Comparison of ENCODE assay signal across 34 mouse cellular contexts in the genomic region with DNA sequence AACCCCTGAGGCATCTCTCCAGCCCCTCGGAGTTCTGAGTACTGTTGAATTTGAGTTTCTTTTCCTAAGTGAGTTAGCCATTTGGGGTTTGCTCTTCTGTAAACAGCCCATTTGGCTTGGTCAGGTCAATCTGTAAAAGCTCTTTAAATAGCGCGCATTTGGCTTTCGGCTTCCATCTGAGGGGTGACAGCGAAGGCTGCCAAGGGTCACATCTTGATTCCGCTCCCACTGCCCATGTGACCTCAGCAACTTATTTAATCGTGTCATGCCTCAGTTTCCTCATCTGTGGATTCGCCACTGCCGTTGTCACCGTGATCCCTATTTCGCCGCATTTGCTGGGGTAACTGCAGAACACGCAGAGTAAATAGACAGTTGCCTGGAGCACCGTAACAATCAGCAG. TPM values are rescaled to one million over a fixed set of nuclear protein-coding genes. Genes with fewer than 3 reads are reported as not detected.
A peak's percentile ranks its signal among the peaks of the same experiment; 100 is the strongest.
DNase-seq lines count a peak whose midpoint lies in the region; ATAC-seq and TF ChIP-seq lines count a peak whose summit lies in the region.
"Had no signal": no experiment of that assay in that cellular context is flagged by ENCODE, and none has a peak within 500 bp of the region (broad histone marks: within the 10 kb centered on the region; RNA-seq: fewer than 3 reads in every experiment).

No protein-coding gene starts in this region.

- H3K9me3 ChIP-seq in kidney, embryonic 14.5 days (ENCODE audit: control insufficient read depth, low read length): no peaks in the 10 kb centered on the region
- no peaks in the 10 kb centered on the region for H3K9me3 ChIP-seq in stomach, embryonic 16.5 days (replicated peaks; ENCODE audit: control insufficient read depth, low read length)
- H3K9me3 ChIP-seq: heart, embryonic 10.5 days; heart, embryonic 15.5 days; limb, embryonic 13.5 days; liver, embryonic 13.5 days; neural tube, embryonic 15.5 days had no signal

- H3K4me1 ChIP-seq in kidney, adult 2 months (ENCODE audit: control insufficient read depth, insufficient read depth, low read length): no peaks in the 10 kb centered on the region
- no peaks in the 10 kb centered on the region for H3K4me1 ChIP-seq in kidney, embryonic 14.5 days (ENCODE audit: control insufficient read depth, insufficient read depth, low read length)
- H3K4me1 ChIP-seq in stomach, embryonic 16.5 days (ENCODE audit: control insufficient read depth, insufficient read depth, low read length): peaks cover 12% of the 10 kb centered on the region
- H3K4me1 ChIP-seq: liver, embryonic 13.5 days; neural tube, embryonic 15.5 days had no signal

- peak overlapping the region; percentile 6; the same call in 1 of the 2 replicates for H3K4me3 ChIP-seq in gastrocnemius, adult 2 months
- H3K4me3 ChIP-seq in kidney, adult 2 months (ENCODE audit: insufficient read depth, low read depth, low read length): no peak overlapping the region
- H3K4me3 ChIP-seq in kidney, embryonic 14.5 days (ENCODE audit: low read length): no peak overlapping the region
- H3K4me3 ChIP-seq in stomach, embryonic 16.5 days (replicated peaks; ENCODE audit: low read length): no peak overlapping the region
- H3K4me3 ChIP-seq: heart, embryonic 10.5 days; heart, embryonic 15.5 days; limb, embryonic 13.5 days; liver, embryonic 13.5 days; neural tube, embryonic 15.5 days had no signal

- no peak overlapping the region for H3K9ac ChIP-seq in kidney, embryonic 14.5 days (ENCODE audit: low read depth, low read length)
- H3K9ac ChIP-seq in stomach, embryonic 16.5 days (ENCODE audit: low read length): no peak overlapping the region
- H3K9ac ChIP-seq: heart, embryonic 15.5 days; limb, embryonic 13.5 days; liver, embryonic 13.5 days; neural tube, embryonic 15.5 days had no signal

- H3K4me2 ChIP-seq in kidney, embryonic 14.5 days (replicated peaks; ENCODE audit: low read depth, low read length): no peak overlapping the region
- no peak overlapping the region for H3K4me2 ChIP-seq in stomach, embryonic 16.5 days (ENCODE audit: low read depth, low read length)
- H3K4me2 ChIP-seq: heart, embryonic 15.5 days; limb, embryonic 13.5 days; liver, embryonic 13.5 days; neural tube, embryonic 15.5 days had no signal

- no peak for DNase-seq in gastrocnemius, adult 2 months
- no peak for DNase-seq in gastrocnemius, postnatal 25 days
- peak; percentile 50 for DNase-seq in kidney, adult 2 months
- peak; percentile 34 to 48 for DNase-seq in kidney, postnatal 25 days
- DNase-seq in heart, adult 8-10 months (ENCODE audit: low spot score): no peak
- DNase-seq: adrenal gland, adult 2 months; adrenal gland, postnatal 36 days; cerebellum, adult 8-10 months; cerebellum, postnatal 36 days; gastrocnemius, postnatal 10 days; liver, embryonic 13.5 days; lung, adult 18-20 months; lung, postnatal 4 days; retina, postnatal 1 day; thymus, postnatal 14 days had no signal

- 80% methylated on average over 14 of the region's 14 CpGs for WGBS in kidney, adult 2 months
- 56% methylated on average over 14 of the region's 14 CpGs for WGBS in kidney, embryonic 14.5 days
- WGBS in stomach, embryonic 16.5 days: 66% methylated on average over 14 of the region's 14 CpGs

- ATAC-seq in kidney, embryonic 14.5 days (ENCODE audit: low FRiP score, low TSS enrichment): no peak
- ATAC-seq in stomach, embryonic 16.5 days (ENCODE audit: insufficient read depth, low FRiP score): no peak
- ATAC-seq in erythroblast, adult 5-6 weeks (replicated peaks; ENCODE audit: low FRiP score, poor library complexity, severe bottlenecking): no peak
- ATAC-seq: activated CD4-positive, CD25-positive, alpha-beta regulatory T cell, adult 4 months; forebrain, embryonic 14.5 days; hindbrain, embryonic 16.5 days; lung, postnatal 0 days had no signal

- no peaks in the 10 kb centered on the region for H3K36me3 ChIP-seq in kidney, adult 2 months (ENCODE audit: control insufficient read depth, insufficient read depth, low read length)
- no peaks in the 10 kb centered on the region for H3K36me3 ChIP-seq in kidney, embryonic 14.5 days (ENCODE audit: control insufficient read depth, insufficient read depth, low read length)
- no peaks in the 10 kb centered on the region for H3K36me3 ChIP-seq in stomach, embryonic 16.5 days (ENCODE audit: control insufficient read depth, insufficient read depth, low read length)
- H3K36me3 ChIP-seq: heart, embryonic 10.5 days; heart, embryonic 15.5 days; limb, embryonic 13.5 days; liver, embryonic 13.5 days; neural tube, embryonic 15.5 days had no signal

- no peak for TF ChIP-seq CTCF in gastrocnemius, adult 2 months (IDR thresholded peaks at IDR 0.05)
- TF ChIP-seq CTCF in kidney, adult 2 months (conservative IDR thresholded peaks at IDR 0.05; ENCODE audit: insufficient read depth, insufficient read length, low read depth, low read length): no peak

- no peak for TF ChIP-seq POLR2A in kidney, adult 2 months (IDR thresholded peaks at IDR 0.05; ENCODE audit: low read depth, low read length)

- H3K27ac ChIP-seq in gastrocnemius, adult 2 months: no peak overlapping the region
- H3K27ac ChIP-seq in kidney, adult 2 months (ENCODE audit: insufficient read depth, low read depth, low read length): peak overlapping the region; percentile 82
- H3K27ac ChIP-seq in kidney, embryonic 14.5 days (ENCODE audit: low read depth, low read length): no peak overlapping the region
- H3K27ac ChIP-seq in stomach, embryonic 16.5 days (ENCODE audit: low read length): peak overlapping the region; percentile 59
- H3K27ac ChIP-seq: heart, embryonic 10.5 days; heart, embryonic 15.5 days; limb, embryonic 13.5 days; liver, embryonic 13.5 days; neural tube, embryonic 15.5 days had no signal

- intact Hi-C loops in gastrocnemius, adult 2 months (cut with DNase I): no loop called here

- H3K27me3 ChIP-seq in kidney, adult 2 months (replicated peaks; ENCODE audit: control insufficient read depth, insufficient read depth, low read length): no peaks in the 10 kb centered on the region
- no peaks in the 10 kb centered on the region for H3K27me3 ChIP-seq in kidney, embryonic 14.5 days (ENCODE audit: control insufficient read depth, insufficient read depth, low read length)
- H3K27me3 ChIP-seq in stomach, embryonic 16.5 days (ENCODE audit: control insufficient read depth, insufficient read depth, low read length): no peaks in the 10 kb centered on the region
- H3K27me3 ChIP-seq: CH12.LX; heart, embryonic 15.5 days; limb, embryonic 13.5 days; neural tube, embryonic 15.5 days had no signal

RNA-seq across cellular contexts. Expression of a gene that starts 21.0 kb away (rescaled TPM):
- total RNA-seq in gastrocnemius, adult 2 months (2021): not detected
- total RNA-seq in gastrocnemius, postnatal 25 days (2021): under 1 TPM in 1 of 2 experiments, not detected in 1; 0.75 TPM
- 1.9 and 2.6 TPM in 2 replicates for polyA plus RNA-seq in kidney, adult 2 months (2012; rRNA removed)
- not detected in 2 replicates for polyA plus RNA-seq in kidney, embryonic 14.5 days (2014; fragmentation: Nextera tagmentation; extraction: Ambion mirVana)
- polyA plus RNA-seq in stomach, embryonic 16.5 days (2015; fragmentation: Nextera tagmentation; extraction: Ambion mirVana): 6.5 and 8.7 TPM in 2 replicates
- 1.5 and 2.9 TPM in 2 replicates for total RNA-seq in erythroblast, adult 5-6 weeks (2015; ENCODE audit: low replicate concordance)
- total RNA-seq in erythroblast, adult 5-6 weeks (2017; ENCODE audit: low replicate concordance): 3.3 TPM in 1 of 2 replicates, not detected in the other
- 1 to 10 TPM in 1 of 4 experiments, under 1 TPM in 2, not detected in 1; 0.12 to 2.0 (median 0.22) TPM for total RNA-seq in heart, adult 8-10 months (2022)
- total RNA-seq: CH12.LX; ES-E14; left cerebral cortex, postnatal 36 days; megakaryocyte-erythroid progenitor cell, adult 5-6 weeks had no signal
- polyA plus RNA-seq: activated CD4-positive, CD25-positive, alpha-beta regulatory T cell, adult 4 months; C2C12; embryonic facial prominence, embryonic 11.5 days; forebrain, embryonic 14.5 days; heart, embryonic 10.5 days; hindbrain, embryonic 11.5 days; hindbrain, embryonic 16.5 days had no signal

RNA-seq across cellular contexts. Expression of a gene that starts 35.5 kb away (rescaled TPM):
- under 1 TPM; 0.08 to 0.17 TPM for total RNA-seq in gastrocnemius, adult 2 months (2021)
- total RNA-seq in gastrocnemius, postnatal 25 days (2021): 1 to 10 TPM in 1 of 2 experiments, under 1 TPM in 1; 0.18 to 1.2 TPM
- polyA plus RNA-seq in kidney, adult 2 months (2012; rRNA removed): 11.1 and 13.0 TPM in 2 replicates
- 1.0 and 1.4 TPM in 2 replicates for polyA plus RNA-seq in kidney, embryonic 14.5 days (2014; fragmentation: Nextera tagmentation; extraction: Ambion mirVana)
- 6.1 and 6.3 TPM in 2 replicates for polyA plus RNA-seq in stomach, embryonic 16.5 days (2015; fragmentation: Nextera tagmentation; extraction: Ambion mirVana)
- total RNA-seq in erythroblast, adult 5-6 weeks (2015; ENCODE audit: low replicate concordance): not detected in 2 replicates
- not detected in 2 replicates for total RNA-seq in erythroblast, adult 5-6 weeks (2017; ENCODE audit: low replicate concordance)
- under 1 TPM; 0.31 to 0.52 (median 0.42) TPM for total RNA-seq in heart, adult 8-10 months (2022)
- total RNA-seq: CH12.LX; ES-E14; granulocyte monocyte progenitor cell, adult 5-6 weeks; megakaryocyte-erythroid progenitor cell, adult 5-6 weeks had no signal
- polyA plus RNA-seq: activated CD4-positive, CD25-positive, alpha-beta regulatory T cell, adult 4 months; heart, embryonic 10.5 days had no signal

Comparison
In these comparisons a context has a peak if more than half of its experiments do, and no peak if none do; other contexts are left out.
1. H3K27ac ChIP-seq: peak in kidney, adult 2 months (single experiment) and stomach, embryonic 16.5 days (single experiment); none in gastrocnemius, adult 2 months (single experiment) and kidney, embryonic 14.5 days (single experiment).
2. DNase-seq: peak in kidney, adult 2 months (single experiment) and kidney, postnatal 25 days (2 of 2); none in gastrocnemius, adult 2 months (single experiment), gastrocnemius, postnatal 25 days (single experiment) and heart, adult 8-10 months (single experiment).